Mouse (Mus musculus): ENCODE measurements around the gene Tbc1d14.

DNA sequence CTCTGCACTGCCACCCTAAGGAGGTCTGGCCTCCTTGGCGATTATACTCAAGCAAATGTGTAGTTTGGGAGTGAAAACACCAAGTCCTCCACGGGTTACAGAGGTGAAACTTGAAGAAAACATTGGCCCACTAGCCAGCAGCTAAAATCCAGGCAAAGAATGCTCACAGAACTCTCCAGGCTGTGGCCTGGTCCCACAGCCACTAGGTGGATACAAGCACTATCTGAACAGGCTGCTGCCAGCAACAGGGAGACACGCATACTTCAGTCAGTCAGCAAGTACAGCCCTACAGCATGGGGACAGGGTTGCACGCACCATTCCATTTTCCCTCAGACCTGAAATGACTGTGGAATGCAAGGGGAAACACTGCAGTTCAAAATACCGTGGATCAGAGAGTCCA, 66.8 kb downstream of the Tbc1d14 start:
- TF ChIP-seq POLR2AphosphoS5 (IDR thresholded peaks at IDR 0.05; ENCODE audit: insufficient replicate concordance, low read depth, low read length) (no peak), CTCF (IDR thresholded peaks at IDR 0.05; ENCODE audit: low read depth, low read length) (no peak), GATA1 (IDR thresholded peaks at IDR 0.05; ENCODE audit: borderline replicate concordance, low read length) (no peak)

Data from G1E (cell line).